Mouse (Mus musculus): ENCODE measurements around the gene Qpctl.
"Not testable (repeated sequence)": the region's sequence is repeated elsewhere in the genome, so short reads cannot be mapped to it uniquely, and the experiment has no call there.

Gene Qpctl

DNA sequence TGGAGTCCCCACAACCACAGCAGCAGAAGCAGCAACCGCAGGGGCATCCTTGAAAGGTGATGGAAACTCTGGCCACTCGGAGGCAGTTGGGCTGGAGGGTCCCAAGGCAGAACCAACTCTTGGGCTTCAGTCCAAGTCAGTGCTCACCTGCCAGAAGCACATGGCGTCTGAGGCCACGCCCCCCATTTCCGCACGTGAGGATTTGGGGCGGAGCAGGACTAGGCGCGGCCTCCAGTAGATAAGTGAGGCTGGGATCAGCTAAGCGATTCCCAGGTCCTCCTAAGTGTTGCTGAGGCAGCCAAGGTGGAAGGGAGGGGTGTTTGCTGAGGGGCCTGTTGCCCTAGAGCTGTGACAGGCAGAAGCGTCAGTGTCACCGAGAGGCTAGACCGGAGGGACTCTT, 15.9 kb upstream of the Qpctl start:
- in situ Hi-C loops (cut with MboI, MseI), result no loop called here

DNA sequence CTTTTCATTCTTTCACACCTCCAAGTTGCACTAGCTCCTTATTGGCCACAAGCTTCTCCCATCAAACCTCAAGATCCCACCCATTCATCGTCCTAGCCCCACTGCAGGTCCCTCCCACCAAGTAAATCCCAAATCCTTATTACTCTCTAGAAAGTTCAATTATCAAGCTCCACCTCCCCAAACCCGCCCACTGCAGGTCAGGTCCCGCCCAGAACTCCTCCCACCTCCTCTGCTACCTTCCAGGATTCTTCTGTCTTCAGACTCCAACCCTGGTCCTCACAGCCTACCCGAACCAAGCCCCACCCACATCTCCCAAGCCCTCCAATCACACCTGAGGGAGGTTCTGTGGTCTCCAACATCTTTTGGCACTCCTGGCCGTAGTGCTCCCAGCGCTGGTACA, 15.1 kb upstream of the Qpctl start:
- in situ Hi-C loops (cut with MboI, MseI), result no loop called here

DNA sequence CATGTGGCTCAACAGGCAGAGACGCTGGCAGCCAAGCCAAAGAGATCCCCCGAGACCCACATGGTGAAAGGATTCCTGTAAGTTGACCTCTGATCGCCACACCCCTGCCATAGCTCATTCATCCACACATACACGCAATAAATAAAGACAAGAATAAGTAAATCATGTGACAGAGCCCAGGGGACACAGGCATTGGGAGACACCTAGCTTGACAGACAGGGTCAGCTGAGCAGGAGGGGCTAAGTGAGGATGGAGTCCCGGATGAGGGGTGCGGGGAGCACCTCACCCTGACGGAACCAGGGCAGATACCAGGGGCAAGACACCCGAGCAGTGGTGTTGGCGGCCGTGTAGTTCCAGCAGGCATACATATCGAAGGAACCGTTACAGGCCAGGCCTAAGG, 14.7 kb upstream of the Qpctl start:
- in situ Hi-C loops (cut with MboI, MseI), result no loop called here

DNA sequence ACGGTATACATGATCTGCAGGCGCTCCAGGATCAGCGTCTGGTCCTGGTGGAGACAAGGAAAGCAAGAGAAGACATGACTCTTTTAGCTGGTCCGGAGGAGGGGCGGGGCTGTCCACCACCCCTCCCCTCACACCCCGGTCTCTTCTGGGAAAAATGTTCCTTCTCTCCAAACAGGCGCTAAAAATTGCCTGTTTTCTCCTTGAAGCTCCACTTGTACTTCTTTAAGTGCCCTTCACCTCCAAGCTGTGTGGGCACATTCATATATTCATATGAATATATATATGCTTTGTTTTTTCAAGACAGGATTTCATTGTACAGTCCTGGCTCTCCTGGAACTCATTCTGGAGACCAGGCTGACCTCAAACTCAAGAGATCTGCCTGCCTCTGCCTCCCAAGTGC, 13.8 kb upstream of the Qpctl start:
- in situ Hi-C loops (cut with MboI, MseI), result no loop called here

DNA sequence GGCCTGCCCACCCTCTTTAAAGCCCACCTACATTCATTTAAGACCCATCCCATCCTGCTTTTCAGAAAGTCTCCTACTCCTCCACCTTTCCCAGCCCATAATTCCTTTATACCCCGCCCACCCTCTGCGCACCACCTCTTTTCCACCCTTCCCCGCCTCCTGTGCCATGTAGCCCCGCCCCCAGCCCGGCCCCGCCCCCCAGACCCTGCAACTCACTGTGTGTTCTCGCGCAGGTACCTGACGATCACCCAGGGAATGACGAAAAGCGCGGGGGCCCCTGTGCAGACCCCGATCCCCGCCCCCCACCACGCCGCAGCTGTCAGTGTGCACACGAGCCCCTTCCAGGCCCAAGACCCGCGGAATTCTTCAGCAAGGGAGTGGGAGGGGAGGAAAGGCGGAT, 11.0 kb upstream of the Qpctl start:
- in situ Hi-C loops (cut with MboI, MseI), result no loop called here

DNA sequence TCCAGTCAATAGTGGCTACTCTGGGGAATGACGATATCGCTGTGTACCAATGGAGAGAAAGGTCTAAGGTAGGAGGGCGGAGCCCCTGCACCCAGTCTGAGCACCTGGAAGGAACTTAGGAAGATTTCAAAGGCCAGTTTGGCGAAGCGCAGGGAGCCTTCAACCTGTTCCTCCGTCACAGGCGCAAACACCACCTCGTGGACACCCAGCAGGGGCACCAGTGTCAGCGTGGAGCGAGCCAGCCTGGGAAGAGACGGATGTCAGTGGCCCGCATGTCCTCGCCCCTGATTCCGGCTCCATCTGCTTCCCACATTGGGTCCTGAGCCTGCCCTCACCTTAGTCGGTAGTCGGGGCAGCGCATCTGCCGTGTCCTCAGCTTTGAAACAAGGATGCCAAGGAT, 10.3 kb upstream of the Qpctl start:
- in situ Hi-C loops (cut with MboI, MseI), result no loop called here

DNA sequence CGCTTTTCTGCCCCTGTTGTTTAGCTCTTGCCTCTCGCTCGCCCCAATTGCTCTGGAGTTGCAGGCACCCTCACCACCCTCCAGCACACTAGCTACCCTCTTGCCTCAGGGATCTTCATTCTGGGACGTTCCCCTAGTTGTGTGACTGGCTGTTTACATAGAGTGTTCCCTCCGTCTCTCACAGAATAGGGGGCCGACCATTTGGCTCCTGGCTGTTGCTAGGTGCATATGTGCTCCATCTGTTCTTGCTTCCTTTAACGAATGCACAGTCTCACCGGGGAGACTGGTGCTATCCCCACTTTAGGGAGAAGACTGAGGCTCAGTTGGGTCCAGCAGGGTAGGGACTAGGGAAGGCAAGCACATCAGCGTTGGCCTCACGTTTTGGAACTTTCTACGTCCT, 9.5 kb upstream of the Qpctl start:
- in situ Hi-C loops (cut with MboI, MseI), result no loop called here

DNA sequence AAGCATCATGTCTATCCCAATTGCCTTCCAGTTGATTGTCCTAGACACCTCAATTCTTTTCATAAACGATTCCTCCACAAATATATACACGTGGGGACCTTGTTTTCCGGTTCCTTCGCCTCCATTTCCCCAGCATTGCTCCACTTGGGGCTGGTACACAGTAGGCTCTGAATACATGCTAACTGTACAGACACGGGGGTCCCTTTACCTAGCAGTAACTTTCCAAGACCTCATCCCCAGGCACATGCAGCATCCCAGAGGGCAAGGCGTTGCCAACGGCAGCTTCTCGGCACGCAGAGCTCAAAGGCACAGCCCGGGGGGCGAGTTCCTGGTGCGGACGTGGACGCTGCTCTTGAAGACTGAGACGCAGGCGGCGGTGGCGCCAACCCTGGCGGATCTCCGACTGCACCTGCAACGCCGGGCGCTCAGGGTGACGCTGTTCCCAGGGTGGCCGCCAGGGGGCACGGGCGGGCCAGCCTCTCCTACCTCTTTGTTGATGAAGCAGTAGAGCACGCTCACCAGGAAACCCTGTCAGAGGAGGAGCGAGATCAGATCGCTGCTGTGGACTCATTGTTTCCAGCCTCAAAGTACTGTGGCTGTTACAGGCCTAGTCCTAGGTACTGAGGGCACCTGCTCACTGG, 8.2 kb upstream of the Qpctl start:
- in situ Hi-C loops (cut with MboI, MseI), result no loop called here

DNA sequence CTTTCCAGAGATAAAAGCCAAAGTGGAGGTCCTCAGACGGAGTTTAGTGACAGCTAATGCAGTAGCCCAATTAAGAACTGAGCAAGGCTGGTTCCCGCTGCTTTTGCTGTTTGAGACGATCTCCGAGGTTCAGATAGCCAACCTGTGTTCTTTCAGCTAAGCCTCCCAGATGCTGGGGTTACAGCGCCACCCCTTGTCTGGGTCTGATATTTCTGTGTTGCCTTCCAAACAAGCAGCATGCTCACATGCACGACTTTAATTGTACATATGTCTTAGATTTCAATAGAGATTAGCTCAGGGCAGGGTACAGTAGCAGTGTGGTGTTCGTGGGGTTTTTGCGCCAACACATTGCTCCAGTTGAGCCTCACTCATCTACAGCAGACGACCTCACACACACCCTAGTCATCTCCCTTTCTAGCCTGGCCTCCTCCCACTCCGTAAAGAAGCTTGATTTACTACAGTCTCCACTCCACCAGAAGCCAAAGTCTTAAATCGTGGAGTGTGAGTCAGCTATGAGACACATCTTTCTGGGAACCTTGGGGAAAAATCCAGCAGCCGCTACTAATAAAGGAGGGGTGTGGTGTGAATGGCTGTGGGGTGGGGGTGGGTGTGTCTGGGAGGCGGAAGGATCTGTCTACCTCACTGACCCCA, 6.9 kb upstream of the Qpctl start:
- in situ Hi-C loops (cut with MboI, MseI), result no loop called here

DNA sequence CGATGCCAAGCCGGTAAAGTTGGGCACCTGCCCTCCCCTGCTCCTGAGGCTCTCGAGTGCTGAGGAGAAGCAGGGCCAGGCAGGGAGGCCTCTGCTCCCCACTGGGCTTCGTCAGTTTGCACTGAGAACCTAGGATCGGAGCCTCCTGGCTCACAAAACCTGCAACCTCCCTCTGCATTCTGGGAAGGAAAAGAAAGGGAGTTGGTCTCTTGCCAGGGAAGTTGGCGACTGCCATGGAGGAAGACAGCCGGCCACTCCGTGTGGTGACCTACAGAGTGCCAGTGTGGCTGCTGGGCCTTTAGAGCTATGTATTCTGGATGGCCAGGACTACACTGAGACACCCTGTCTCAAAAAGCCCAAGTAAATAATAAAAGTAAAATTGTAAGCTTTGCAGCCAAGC, 5.7 kb upstream of the Qpctl start:
- in situ Hi-C loops (cut with MboI, MseI), result no loop called here

DNA sequence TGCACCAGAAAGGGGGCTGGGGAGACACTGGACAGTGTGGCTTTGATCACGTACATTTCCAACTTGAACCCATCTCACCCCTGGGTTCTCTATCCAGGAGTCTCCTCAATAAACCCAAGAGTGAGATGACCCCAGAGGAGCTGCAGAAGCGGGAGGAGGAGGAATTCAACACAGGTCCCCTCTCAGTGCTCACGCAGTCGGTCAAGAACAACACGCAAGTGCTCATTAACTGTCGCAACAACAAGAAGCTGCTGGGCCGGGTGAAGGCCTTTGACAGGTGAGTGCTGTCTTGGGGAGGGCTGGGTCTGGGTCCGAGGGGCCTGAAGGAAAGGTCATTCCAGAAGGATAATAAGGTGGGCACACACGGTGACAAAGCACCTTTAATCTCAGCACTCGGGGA, 2.0 kb upstream of the Qpctl start:
- in situ Hi-C loops (cut with MboI, MseI), result not testable (repeated sequence)

DNA sequence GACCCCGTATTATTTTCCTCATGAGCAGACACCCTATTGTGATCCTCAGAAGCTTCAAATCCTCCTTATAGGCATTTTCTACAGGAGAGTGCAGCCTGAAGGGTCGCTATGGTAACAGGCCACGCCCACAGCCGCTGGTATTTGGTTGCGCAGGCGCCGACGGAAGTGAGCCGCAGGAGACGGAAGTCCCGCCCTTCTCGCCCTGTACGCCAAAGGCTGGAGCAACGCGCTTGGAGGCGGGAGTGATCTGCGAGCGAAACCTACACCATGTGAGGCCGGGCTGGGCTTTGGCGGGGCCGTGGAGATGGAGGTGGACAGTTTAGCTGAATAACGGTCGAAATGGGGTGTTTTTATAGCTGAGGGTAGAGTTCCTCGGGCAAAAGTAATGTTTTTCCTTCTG, 535 bp upstream of the Qpctl start, which contains the start of gene Snrpd2:
TSS of gene Snrpd2 (plus strand) at position 97 of the 400 bp plus-strand sequence.
- in situ Hi-C loops (cut with MboI, MseI), result no loop called here

DNA sequence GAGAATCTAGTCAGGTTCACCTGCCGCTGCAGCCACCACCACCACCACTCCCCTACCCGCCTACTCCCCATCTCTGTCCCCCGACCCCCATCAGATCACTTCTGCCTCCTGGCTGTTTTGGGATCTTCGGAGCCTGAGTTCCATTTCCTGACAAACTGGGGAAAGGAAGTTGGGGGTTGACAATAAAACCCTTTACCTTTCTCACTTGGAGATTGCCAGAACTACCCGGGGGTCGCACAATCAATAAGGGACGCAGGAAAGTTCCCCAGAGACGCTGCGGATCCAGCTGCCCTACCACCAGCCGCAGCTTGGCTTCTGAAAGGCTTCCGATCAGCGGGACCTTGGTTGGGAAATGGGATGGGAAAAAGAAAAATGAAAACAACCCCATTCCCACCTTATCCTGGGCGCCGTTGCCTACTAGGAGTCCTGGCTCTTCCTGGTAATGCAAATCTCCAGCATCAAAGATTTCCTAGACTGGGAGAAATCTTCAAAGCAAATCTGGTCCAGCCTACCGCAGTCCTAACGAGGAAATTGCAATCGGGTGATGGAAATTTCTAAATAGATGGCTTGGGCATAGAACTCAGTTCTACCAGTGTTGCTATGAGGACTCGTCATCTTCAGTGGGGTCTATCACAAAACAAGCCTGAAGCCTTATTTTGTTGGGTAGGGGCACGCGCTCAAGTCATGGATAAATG, 764 bp downstream of the Qpctl start:
- in situ Hi-C loops (cut with MboI, MseI), result no loop called here

DNA sequence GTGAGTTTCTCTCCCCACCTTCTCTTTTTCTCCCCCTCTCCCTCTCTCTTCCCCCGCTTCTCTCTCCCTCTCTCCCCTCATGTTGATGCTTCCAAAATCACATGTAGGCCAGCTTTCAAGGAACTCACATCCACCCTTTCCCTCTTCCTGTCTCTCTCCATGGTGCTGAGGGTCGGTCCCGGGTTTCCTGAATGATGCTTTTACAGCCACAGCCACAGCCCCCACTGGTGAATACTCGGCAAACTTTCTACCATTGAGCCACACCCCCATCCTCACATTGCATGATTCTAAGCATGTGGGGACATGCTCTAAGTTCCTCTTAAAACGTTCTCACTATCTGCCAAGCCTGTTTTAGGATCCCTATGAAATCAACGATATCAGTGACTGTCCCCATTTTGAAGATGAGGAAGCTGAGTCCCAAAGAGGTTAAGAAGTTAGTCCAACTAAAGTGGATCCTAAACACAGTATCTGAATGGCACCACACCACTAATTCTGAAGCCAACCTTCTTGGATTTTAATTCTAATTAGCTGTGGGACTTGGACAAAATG, 1.5 kb downstream of the Qpctl start:
- in situ Hi-C loops (cut with MboI, MseI), result no loop called here

DNA sequence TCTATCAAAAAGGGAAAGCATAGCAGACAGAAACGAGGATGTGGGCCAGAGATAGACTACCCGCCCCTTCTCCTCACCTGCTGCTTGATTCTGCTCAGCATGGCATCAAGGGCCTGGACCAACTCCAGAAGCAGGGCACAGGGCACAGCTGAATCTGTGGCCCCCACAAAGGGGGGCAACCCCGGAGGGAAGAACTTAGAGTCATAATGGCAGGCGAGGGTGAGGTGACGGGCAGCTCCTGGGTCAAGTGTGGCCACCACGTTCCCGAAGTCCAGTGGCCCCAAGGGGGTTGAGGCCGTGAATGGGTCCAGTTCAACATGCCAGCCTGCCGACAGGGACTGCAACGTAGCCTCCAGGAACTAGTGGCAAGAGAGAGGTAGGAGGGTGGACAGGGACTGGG, 2.3 kb downstream of the Qpctl start:
- in situ Hi-C loops (cut with MboI, MseI), result no loop called here

DNA sequence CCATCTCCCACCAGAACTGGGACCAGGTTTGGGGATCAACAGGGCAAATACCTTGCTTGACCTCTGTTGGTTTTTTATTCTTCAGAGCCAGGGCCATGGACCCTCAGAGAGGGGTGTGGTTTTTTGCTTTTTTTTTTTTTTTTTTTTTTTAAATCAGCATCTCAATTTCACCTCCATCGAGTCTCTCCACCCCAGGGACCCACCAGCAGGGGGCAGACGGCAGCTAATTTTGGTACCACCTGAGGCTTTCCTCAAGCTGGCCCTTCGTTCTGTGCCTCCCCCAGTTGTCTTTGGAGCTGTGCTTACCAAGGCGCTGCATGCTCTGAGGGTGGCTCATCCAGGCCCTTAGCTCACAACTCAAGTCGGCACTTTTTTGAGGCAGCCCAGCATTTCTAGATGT, 11.7 kb downstream of the Qpctl start:
- in situ Hi-C loops (cut with MboI, MseI), result no loop called here

DNA sequence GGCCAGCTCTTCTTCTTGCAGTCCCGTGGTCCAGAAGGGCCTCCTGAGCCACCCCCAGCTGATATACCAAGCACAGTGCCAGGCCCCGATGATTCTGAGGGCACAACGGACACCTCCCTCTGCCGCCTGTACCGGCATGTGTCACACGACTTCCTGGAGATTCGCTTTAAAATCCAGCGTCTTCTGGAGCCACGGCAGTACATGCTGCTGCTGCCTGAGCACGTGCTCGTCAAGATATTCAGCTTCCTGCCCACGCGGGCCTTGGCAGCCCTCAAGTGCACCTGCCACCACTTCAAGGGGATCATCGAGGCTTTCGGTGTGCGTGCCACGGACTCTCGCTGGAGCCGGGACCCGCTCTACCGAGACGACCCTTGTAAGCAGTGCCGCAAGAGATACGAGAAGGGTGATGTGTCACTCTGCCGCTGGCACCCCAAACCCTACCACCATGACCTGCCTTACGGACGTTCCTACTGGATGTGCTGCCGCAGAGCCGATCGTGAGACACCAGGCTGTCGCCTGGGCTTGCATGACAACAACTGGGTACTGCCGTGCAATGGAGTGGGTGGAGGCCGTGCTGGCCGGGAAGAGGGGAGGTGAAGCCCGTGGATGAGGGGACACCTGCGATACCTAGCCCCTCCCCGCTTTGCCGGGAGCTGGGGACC, 12.3 kb downstream of the Qpctl start:
- in situ Hi-C loops (cut with MboI, MseI), result no loop called here

DNA sequence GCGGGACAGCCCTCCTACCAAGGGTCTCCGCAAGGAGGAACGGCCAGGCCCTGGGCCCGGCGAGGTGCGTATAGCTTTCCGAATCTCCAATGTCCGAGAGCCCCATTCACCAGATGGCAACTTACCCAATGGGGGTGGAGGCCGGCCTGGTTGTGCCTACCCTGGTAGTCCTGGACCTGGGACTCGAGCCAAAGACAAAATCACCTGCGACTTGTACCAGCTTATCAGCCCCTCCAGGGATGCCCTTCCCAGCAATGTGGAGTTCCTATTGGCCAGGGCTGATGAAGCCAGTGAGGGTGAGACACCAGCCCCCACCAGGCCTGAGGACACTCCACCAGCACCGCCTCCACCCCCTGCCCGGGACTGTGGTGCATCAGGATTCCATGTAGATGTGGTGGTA, 12.9 kb downstream of the Qpctl start:
- in situ Hi-C loops (cut with MboI, MseI), result no loop called here

DNA sequence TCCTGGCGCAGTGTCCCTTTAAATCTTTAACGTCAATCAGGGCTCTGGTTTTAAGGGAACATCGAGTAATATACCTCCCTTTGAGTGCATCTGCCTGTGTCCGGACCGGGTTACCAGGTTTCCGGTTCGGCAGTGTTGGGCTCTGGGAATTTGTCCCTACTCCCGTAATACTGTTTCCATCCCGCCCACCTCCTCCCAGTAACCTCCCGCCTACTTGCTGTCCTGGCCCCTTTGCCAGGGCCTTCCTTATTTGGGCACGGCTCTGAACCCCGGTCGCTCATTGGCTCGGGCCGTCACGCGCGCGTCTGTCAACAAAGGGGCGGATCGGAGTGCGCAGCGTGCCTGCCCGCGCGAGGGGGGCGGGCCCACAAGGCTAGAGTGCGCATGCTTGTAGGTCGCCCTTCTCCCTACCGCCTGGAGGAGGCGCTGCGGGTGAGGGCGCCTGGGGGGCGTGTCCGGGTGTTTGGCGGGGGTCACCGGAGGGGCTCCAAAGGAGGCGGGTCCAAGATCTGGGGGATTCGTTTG, 17.7 kb downstream of the Qpctl start:
- in situ Hi-C loops (cut with MboI, MseI), result no loop called here

DNA sequence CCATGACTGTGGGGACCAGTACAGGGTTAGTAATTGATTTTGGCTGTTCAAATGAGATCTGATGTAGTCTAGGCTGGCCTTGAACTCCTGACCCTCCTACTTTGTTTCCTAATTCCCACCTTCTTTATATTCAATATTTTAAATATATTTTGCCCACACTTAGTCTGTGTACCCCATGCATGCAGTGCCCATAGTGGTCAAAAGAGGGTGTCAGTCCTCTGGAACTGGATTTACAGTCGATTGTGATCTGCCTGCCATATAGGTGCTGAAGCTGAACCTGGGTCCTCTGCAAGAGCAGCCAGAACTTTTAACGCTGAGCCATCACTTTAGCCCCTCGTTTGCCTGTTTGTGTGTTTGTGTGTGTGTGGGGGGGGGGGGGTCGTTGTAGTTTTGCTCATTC, 18.4 kb downstream of the Qpctl start:
- in situ Hi-C loops (cut with MboI, MseI), result no loop called here

DNA sequence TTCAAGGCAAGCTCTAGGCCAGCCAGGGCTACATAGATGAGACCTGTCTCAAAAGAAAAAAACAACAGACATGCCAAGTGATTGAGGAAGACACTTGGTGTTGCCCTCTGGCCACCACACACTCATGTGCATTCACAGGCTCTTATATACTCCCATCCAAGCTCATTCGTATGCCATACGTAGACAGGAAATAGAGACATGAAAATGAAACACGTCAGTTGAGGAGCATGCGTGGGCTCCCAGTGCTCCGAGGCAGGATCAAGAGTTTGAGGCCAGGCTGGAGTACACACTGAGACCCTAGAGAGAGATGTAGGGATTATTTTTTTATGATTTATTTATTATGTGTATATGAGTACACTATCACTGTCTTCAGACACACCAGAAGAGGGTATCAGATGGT, 19.7 kb downstream of the Qpctl start:
- in situ Hi-C loops (cut with MboI, MseI), result no loop called here

DNA sequence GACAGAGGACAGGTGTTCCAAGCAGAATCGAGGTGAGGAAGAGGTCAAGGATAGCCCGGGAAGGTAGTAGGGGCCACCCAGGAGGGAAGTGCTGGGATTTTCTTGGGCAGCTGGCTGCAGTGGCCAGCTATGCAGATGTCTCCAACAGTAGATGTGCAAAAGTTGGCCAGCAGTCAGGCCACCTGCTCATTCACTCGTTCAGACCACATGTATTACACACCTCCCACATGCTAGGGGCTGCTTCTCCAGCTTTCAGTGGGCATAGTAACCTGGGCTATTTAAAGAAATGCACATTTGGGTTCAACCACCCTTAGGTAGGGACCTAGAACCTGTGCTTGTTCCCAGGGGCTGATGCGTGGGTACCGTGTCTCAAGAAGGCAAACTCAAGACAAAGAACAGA, 21.3 kb downstream of the Qpctl start:
- in situ Hi-C loops (cut with MboI, MseI), result no loop called here
